In genomic region chr11:84134331-84134860, GRCm38 (mm10) we compare ENCODE assay signal across 24 mouse cellular contexts. TPM values are rescaled to one million over a fixed set of nuclear protein-coding genes. Genes with fewer than 3 reads are reported as not detected.
DNase-seq lines count a peak whose midpoint lies in the region; ATAC-seq and TF ChIP-seq lines count a peak whose summit lies in the region.
"Had no signal": no experiment of that assay in that cellular context is flagged by ENCODE, and none has a peak within 500 bp of the region (broad histone marks: within the 10 kb centered on the region; RNA-seq: fewer than 3 reads in every experiment).

No protein-coding gene starts in this region.

- peak; percentile 21; the same call in 1 of the 2 replicates for TF ChIP-seq CTCF in gastrocnemius, adult 2 months (IDR thresholded peaks at IDR 0.05)
- peak; percentile 47; the same call in 1 of the 2 replicates for TF ChIP-seq CTCF in liver, embryonic 14.5 days (IDR thresholded peaks at IDR 0.05; ENCODE audit: low read depth)

- H3K4me2 ChIP-seq in liver, embryonic 14.5 days (ENCODE audit: low read depth), result no peak overlapping the region
- H3K4me2 ChIP-seq in liver, embryonic 11.5 days, result no peak overlapping the region
- H3K4me2 ChIP-seq: embryonic facial prominence, embryonic 15.5 days; heart, embryonic 11.5 days; liver, embryonic 13.5 days; neural tube, embryonic 15.5 days had no signal

- no peak overlapping the region for H3K4me3 ChIP-seq in gastrocnemius, adult 2 months
- no peak overlapping the region for H3K4me3 ChIP-seq in liver, embryonic 14.5 days (ENCODE audit: insufficient read depth in 1 of 2, low read depth in 2 of 2, low read length in 2 of 2)
- no peak overlapping the region for H3K4me3 ChIP-seq in liver, embryonic 11.5 days (ENCODE audit: low read depth, low read length)
- H3K4me3 ChIP-seq: embryonic facial prominence, embryonic 15.5 days; forebrain, embryonic 10.5 days; liver, embryonic 13.5 days; neural tube, embryonic 15.5 days had no signal

- no peak for DNase-seq in gastrocnemius, adult 2 months
- no peak for DNase-seq in gastrocnemius, postnatal 25 days
- DNase-seq in liver, embryonic 14.5 days (ENCODE audit: low read depth in 3 of 3, low spot score in 3 of 3), result no peak
- no peak for DNase-seq in liver, embryonic 11.5 days (ENCODE audit: low spot score)
- DNase-seq in 416B (ENCODE audit: low read depth) (peak; percentile 48), MEL-GATA-1-ER (ENCODE audit: extremely low read depth, low read depth) (peak; percentile 18)
- no peak for DNase-seq in spleen, postnatal 4 days (ENCODE audit: low spot score in 2 of 2)
- no peak for DNase-seq in urinary bladder, postnatal 25 days (ENCODE audit: low spot score)
- DNase-seq: cerebellum, adult 9-11 months; heart, postnatal 14 days; kidney, adult 8-10 months; kidney, postnatal 4 days; liver, embryonic 13.5 days; lung, postnatal 14 days; thymus, adult 18-20 months had no signal

- no peak overlapping the region for H3K9ac ChIP-seq in liver, embryonic 14.5 days (replicated peaks)
- H3K9ac ChIP-seq in liver, embryonic 11.5 days (ENCODE audit: low read depth, low read length), result no peak overlapping the region
- H3K9ac ChIP-seq: embryonic facial prominence, embryonic 15.5 days; liver, embryonic 13.5 days; neural tube, embryonic 15.5 days had no signal

- no peaks in the 10 kb centered on the region for H3K9me3 ChIP-seq in liver, embryonic 14.5 days (ENCODE audit: control insufficient read depth, low read length)
- no peaks in the 10 kb centered on the region for H3K9me3 ChIP-seq in liver, embryonic 11.5 days (ENCODE audit: control insufficient read depth, low read length)
- H3K9me3 ChIP-seq: embryonic facial prominence, embryonic 15.5 days; forebrain, embryonic 10.5 days; liver, embryonic 13.5 days; neural tube, embryonic 15.5 days had no signal

- 76% methylated on average over 2 of the region's 2 CpGs for WGBS in liver, embryonic 14.5 days (ENCODE audit: insufficient replicate concordance)
- 90% methylated on average over 2 of the region's 2 CpGs for WGBS in liver, embryonic 11.5 days

- no peak for TF ChIP-seq EP300 in liver, embryonic 14.5 days (IDR thresholded peaks at IDR 0.05; ENCODE audit: low read depth)

- no peaks in the 10 kb centered on the region for H3K36me3 ChIP-seq in liver, embryonic 14.5 days (replicated peaks; ENCODE audit: control insufficient read depth, insufficient read depth, low read depth)
- no peaks in the 10 kb centered on the region; the same call in 1 of the 2 replicates for H3K36me3 ChIP-seq in liver, embryonic 11.5 days (ENCODE audit: control insufficient read depth, insufficient read depth, low read length)
- H3K36me3 ChIP-seq: embryonic facial prominence, embryonic 15.5 days; forebrain, embryonic 10.5 days; liver, embryonic 13.5 days had no signal

- H3K27me3 ChIP-seq in liver, embryonic 14.5 days (ENCODE audit: control insufficient read depth, insufficient read depth, low read length), result no peaks in the 10 kb centered on the region; the same call in 1 of the 2 replicates
- no peaks in the 10 kb centered on the region for H3K27me3 ChIP-seq in liver, embryonic 11.5 days (replicated peaks; ENCODE audit: control insufficient read depth, insufficient read depth, low read length)
- H3K27me3 ChIP-seq: embryonic facial prominence, embryonic 15.5 days; neural tube, embryonic 15.5 days had no signal

- intact Hi-C loops in gastrocnemius, adult 2 months (cut with DNase I), result loop anchor here (5.0 kb wide), 1 partner anchor 43 kb away; no protein-coding TSS in a partner anchor

- H3K4me1 ChIP-seq in liver, embryonic 14.5 days (replicated peaks; ENCODE audit: control insufficient read depth in 2 of 2, insufficient read depth in 2 of 2, low read length in 1 of 2), result no peaks in the 10 kb centered on the region; a peak in 1 of 4 replicates
- peaks cover 10% of the 10 kb centered on the region; the same call in 1 of the 2 replicates for H3K4me1 ChIP-seq in liver, embryonic 11.5 days (replicated peaks; ENCODE audit: control insufficient read depth, insufficient read depth, low read length)
- H3K4me1 ChIP-seq: embryonic facial prominence, embryonic 15.5 days had no signal

- ATAC-seq in liver, embryonic 14.5 days (ENCODE audit: insufficient read depth), result no peak
- no peak for ATAC-seq in liver, embryonic 11.5 days (replicated peaks; ENCODE audit: low FRiP score)
- ATAC-seq: hindbrain, embryonic 16.5 days had no signal

- H3K27ac ChIP-seq in gastrocnemius, adult 2 months, result no peak overlapping the region
- H3K27ac ChIP-seq in liver, embryonic 14.5 days, result no peak overlapping the region
- H3K27ac ChIP-seq in liver, embryonic 11.5 days (ENCODE audit: low read depth, low read length), result no peak overlapping the region
- H3K27ac ChIP-seq: embryonic facial prominence, embryonic 15.5 days; forebrain, embryonic 10.5 days; liver, embryonic 13.5 days; neural tube, embryonic 15.5 days had no signal

RNA-seq across cellular contexts. Expression of gene Acaca, which starts 4.9 kb away (rescaled TPM):
- 10 to 100 TPM; 14.9 to 22.8 TPM for total RNA-seq in gastrocnemius, adult 2 months (2021)
- total RNA-seq in gastrocnemius, postnatal 25 days (2021), result 10 to 100 TPM; 13.4 to 20.3 TPM
- 4.0 and 4.7 TPM in 2 replicates for polyA plus RNA-seq in liver, embryonic 14.5 days (2012; rRNA removed)
- 6.6 and 7.0 TPM in 2 replicates for polyA plus RNA-seq in liver, embryonic 14.5 days (2014; fragmentation: Nextera tagmentation; extraction: Ambion mirVana)
- polyA plus RNA-seq in liver, embryonic 11.5 days (2014; fragmentation: Nextera tagmentation; extraction: Ambion mirVana), result 17.0 and 20.4 TPM in 2 replicates

RNA-seq across cellular contexts. Expression of gene Tada2a, which starts 5.0 kb away (rescaled TPM):
- total RNA-seq in gastrocnemius, adult 2 months (2021), result 10 to 100 TPM; 11.6 to 12.2 TPM
- total RNA-seq in gastrocnemius, postnatal 25 days (2021), result 1 to 10 TPM; 8.0 to 8.7 TPM
- 6.8 and 9.6 TPM in 2 replicates for polyA plus RNA-seq in liver, embryonic 14.5 days (2012; rRNA removed)
- polyA plus RNA-seq in liver, embryonic 14.5 days (2014; fragmentation: Nextera tagmentation; extraction: Ambion mirVana), result 7.9 and 9.0 TPM in 2 replicates
- polyA plus RNA-seq in liver, embryonic 11.5 days (2014; fragmentation: Nextera tagmentation; extraction: Ambion mirVana), result 30.6 and 32.7 TPM in 2 replicates

RNA-seq across cellular contexts. Expression of gene Gm11437, which starts 32.9 kb away (rescaled TPM):
- total RNA-seq in gastrocnemius, adult 2 months (2021), result not detected
- total RNA-seq in gastrocnemius, postnatal 25 days (2021), result not detected
- not detected in 2 replicates for polyA plus RNA-seq in liver, embryonic 14.5 days (2012; rRNA removed)
- polyA plus RNA-seq in liver, embryonic 14.5 days (2014; fragmentation: Nextera tagmentation; extraction: Ambion mirVana), result not detected in 2 replicates
- not detected in 2 replicates for polyA plus RNA-seq in liver, embryonic 11.5 days (2014; fragmentation: Nextera tagmentation; extraction: Ambion mirVana)
- total RNA-seq: adrenal gland, adult 18-20 months; gastrocnemius, postnatal 4 days; heart, postnatal 14 days; layer of hippocampus, postnatal 25 days; left cerebral cortex, postnatal 25 days had no signal
- polyA plus RNA-seq: embryonic facial prominence, embryonic 15.5 days; forebrain, embryonic 10.5 days; heart, embryonic 11.5 days; liver, embryonic 13.5 days had no signal

Comparison
In these comparisons a context has a peak if more than half of its experiments do, and no peak if none do; other contexts are left out.
1. DNase-seq: peak in 416B (single experiment) and MEL-GATA-1-ER (single experiment); none in gastrocnemius, adult 2 months (single experiment), gastrocnemius, postnatal 25 days (single experiment), liver, embryonic 14.5 days (0 of 3), liver, embryonic 11.5 days (single experiment), spleen, postnatal 4 days (0 of 2) and urinary bladder, postnatal 25 days (single experiment).